Mouse (Mus musculus): ENCODE measurements at regions not wholly inside any gene's neighbourhood (a gene's known extent, or its start where the extent isn't known, plus 50 kb on each side); places are given as distances from the start of the nearest gene placed in this dataset.

DNA sequence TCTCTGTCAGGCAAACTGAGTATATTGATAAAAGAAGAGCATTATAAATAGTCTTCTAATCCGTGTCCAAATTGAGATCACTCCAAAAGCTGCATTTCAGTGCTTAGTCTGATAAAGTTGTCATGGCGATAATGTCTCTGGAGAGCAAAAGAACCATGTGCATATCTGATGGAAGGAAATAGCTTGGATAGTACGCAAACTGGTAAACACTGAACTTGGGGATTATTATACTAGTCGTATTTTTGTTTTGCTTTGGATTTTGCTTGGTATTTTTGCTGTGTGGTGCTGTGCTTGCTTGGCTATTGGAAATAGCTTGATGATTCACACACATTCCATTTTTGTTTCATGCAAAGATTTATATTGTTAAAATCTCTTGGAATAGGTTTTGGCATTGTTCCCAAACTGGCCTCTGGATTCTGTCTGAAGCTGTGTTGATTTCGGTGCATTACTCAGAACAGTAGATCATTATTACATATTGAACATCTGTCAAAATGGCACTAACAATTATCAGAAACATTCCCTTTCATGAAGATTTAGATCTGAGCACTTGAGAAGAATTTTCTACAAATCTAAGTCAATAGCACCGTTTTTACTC is 510.8 kb downstream of the Sqor start:
- TF ChIP-seq POLR2A (IDR thresholded peaks at IDR 0.05; ENCODE audit: control insufficient read depth, extremely low read depth, insufficient read depth, low read length, poor library complexity) = no peak
- TF ChIP-seq CTCF (IDR thresholded peaks at IDR 0.05; ENCODE audit: borderline replicate concordance, control insufficient read depth, extremely low read depth, insufficient read depth, low read length, poor library complexity) = no peak
